Comparison of ENCODE assay signal across 18 mouse cellular contexts in genomic region chr12:30034681-30035080, GRCm38 (mm10).
DNase-seq lines count a peak whose midpoint lies in the region; ATAC-seq and TF ChIP-seq lines count a peak whose summit lies in the region.
"Had no signal": no experiment of that assay in that cellular context is flagged by ENCODE, and none has a peak within 500 bp of the region (broad histone marks: within the 10 kb centered on the region; RNA-seq: fewer than 3 reads in every experiment).

No protein-coding gene starts in this region.

- no peak overlapping the region for H3K27ac ChIP-seq in kidney, embryonic 14.5 days (ENCODE audit: low read depth, low read length)
- 0 out of 2 replicates have a peak overlapping the region, but pooled peaks have one; percentile 7 for H3K27ac ChIP-seq in limb, embryonic 12.5 days
- H3K27ac ChIP-seq in limb, embryonic 10.5 days = no peak overlapping the region
- H3K27ac ChIP-seq in CH12.LX (ENCODE audit: insufficient read depth, low read depth) = no peak overlapping the region
- H3K27ac ChIP-seq: embryonic facial prominence, embryonic 15.5 days; forebrain, embryonic 12.5 days; heart, adult 2 months had no signal

- H3K79me2 ChIP-seq in CH12.LX (replicated peaks; ENCODE audit: control insufficient read depth, extremely low read depth, insufficient read depth, poor library complexity, severe bottlenecking) = no peaks in the 10 kb centered on the region

- no peak for TF ChIP-seq RAD21 in CH12.LX (IDR thresholded peaks at IDR 0.05; ENCODE audit: low read depth, low read length)

- H3K4me3 ChIP-seq in kidney, embryonic 14.5 days (ENCODE audit: low read length) = no peak overlapping the region
- no peak overlapping the region for H3K4me3 ChIP-seq in limb, embryonic 12.5 days (replicated peaks)
- H3K4me3 ChIP-seq in limb, embryonic 10.5 days = no peak overlapping the region
- no peak overlapping the region for H3K4me3 ChIP-seq in CH12.LX (replicated peaks in 1 of 3; ENCODE audit: low read depth in 2 of 3, low read length in 2 of 3, poor library complexity in 1 of 3)
- H3K4me3 ChIP-seq: embryonic facial prominence, embryonic 15.5 days; erythroblast, embryonic 14.5 days; forebrain, embryonic 12.5 days; heart, adult 2 months; heart, embryonic 12.5 days; hindbrain, embryonic 15.5 days had no signal

- TF ChIP-seq EP300 in CH12.LX (IDR thresholded peaks at IDR 0.05; ENCODE audit: low read length) = no peak

- WGBS in kidney, embryonic 14.5 days = 79% methylated on average over 5 of the region's 5 CpGs
- 83% methylated on average over 5 of the region's 5 CpGs for WGBS in limb, embryonic 12.5 days
- 91% methylated on average over 5 of the region's 5 CpGs for WGBS in limb, embryonic 10.5 days

- H3K9ac ChIP-seq in kidney, embryonic 14.5 days (ENCODE audit: low read depth, low read length) = no peak overlapping the region
- no peak overlapping the region for H3K9ac ChIP-seq in limb, embryonic 12.5 days (replicated peaks)
- H3K9ac ChIP-seq in CH12.LX (ENCODE audit: insufficient read depth, low read depth) = no peak overlapping the region
- H3K9ac ChIP-seq: embryonic facial prominence, embryonic 15.5 days; forebrain, embryonic 12.5 days; forebrain, postnatal 0 days; heart, embryonic 12.5 days; hindbrain, embryonic 15.5 days had no signal

- TF ChIP-seq CTCF in CH12.LX (conservative IDR thresholded peaks at IDR 0.05 in 1 of 2, IDR thresholded peaks at IDR 0.05 in 1 of 2; ENCODE audit: low read depth in 2 of 2, low read length in 2 of 2) = no peak

- H3K9me3 ChIP-seq in kidney, embryonic 14.5 days (ENCODE audit: control insufficient read depth, low read length) = no peaks in the 10 kb centered on the region
- no peaks in the 10 kb centered on the region for H3K9me3 ChIP-seq in limb, embryonic 12.5 days
- H3K9me3 ChIP-seq in limb, embryonic 10.5 days (replicated peaks) = no peaks in the 10 kb centered on the region
- H3K9me3 ChIP-seq in CH12.LX (replicated peaks; ENCODE audit: low read length) = no peaks in the 10 kb centered on the region
- H3K9me3 ChIP-seq: embryonic facial prominence, embryonic 15.5 days; forebrain, embryonic 12.5 days; heart, embryonic 12.5 days; hindbrain, embryonic 15.5 days had no signal

- in situ Hi-C loops in CH12.LX (cut with MboI; ENCODE audit: low pct_ligation_motif_present, low pct_unique_long_range_greater_than_20kb, low sequenced_read_pairs) = loop anchor here (5.0 kb wide), 1 partner anchor 127 kb away; no protein-coding TSS in a partner anchor

- no peaks in the 10 kb centered on the region for H3K4me1 ChIP-seq in kidney, embryonic 14.5 days (ENCODE audit: control insufficient read depth, insufficient read depth, low read length)
- peaks cover 18% of the 10 kb centered on the region for H3K4me1 ChIP-seq in limb, embryonic 12.5 days (replicated peaks)
- H3K4me1 ChIP-seq in limb, embryonic 10.5 days = peaks cover 11% of the 10 kb centered on the region; the same call in 1 of the 2 replicates
- peaks cover 0 to 27% of the 10 kb centered on the region in 2 experiments; a peak in 2 of 4 replicates for H3K4me1 ChIP-seq in CH12.LX (ENCODE audit: control insufficient read depth in 1 of 2, insufficient read depth in 2 of 2)

- no peaks in the 10 kb centered on the region for H3K27me3 ChIP-seq in kidney, embryonic 14.5 days (ENCODE audit: control insufficient read depth, insufficient read depth, low read length)
- H3K27me3 ChIP-seq in limb, embryonic 12.5 days = no peaks in the 10 kb centered on the region
- no peaks in the 10 kb centered on the region for H3K27me3 ChIP-seq in limb, embryonic 10.5 days (ENCODE audit: low read depth, poor library complexity, severe bottlenecking)
- H3K27me3 ChIP-seq in CH12.LX (replicated peaks) = no peaks in the 10 kb centered on the region
- H3K27me3 ChIP-seq: embryonic facial prominence, embryonic 15.5 days; forebrain, embryonic 12.5 days; heart, embryonic 12.5 days; hindbrain, embryonic 15.5 days had no signal

- H3K4me2 ChIP-seq in kidney, embryonic 14.5 days (replicated peaks; ENCODE audit: low read depth, low read length) = no peak overlapping the region
- H3K4me2 ChIP-seq in limb, embryonic 12.5 days = no peak overlapping the region
- no peak overlapping the region for H3K4me2 ChIP-seq in CH12.LX (ENCODE audit: insufficient read depth, low read depth, poor library complexity, severe bottlenecking)
- H3K4me2 ChIP-seq: embryonic facial prominence, embryonic 15.5 days; forebrain, embryonic 12.5 days; heart, embryonic 12.5 days; hindbrain, embryonic 15.5 days had no signal

- dilution Hi-C loops in CH12.LX (cut with MboI; ENCODE audit: extremely low pct_ligation_motif_present, extremely low pct_unique_long_range_greater_than_20kb, low sequenced_read_pairs) = no loop called here

- no peak for DNase-seq in kidney, postnatal 4 days
- no peak for DNase-seq in limb, embryonic 10.5 days (ENCODE audit: low spot score)
- DNase-seq in CH12.LX (ENCODE audit: extremely low read depth) = peak; percentile 29
- peak; percentile 86 for DNase-seq in fibroblast of lung, adult 2 months (ENCODE audit: low read depth)
- DNase-seq: adrenal gland, adult 8-10 months; adrenal gland, postnatal 36 days; cerebellum, adult 2 months; cerebellum, postnatal 10 days; embryo, embryonic 11 days; forebrain, postnatal 0 days had no signal

- TF ChIP-seq POLR2A in CH12.LX (IDR thresholded peaks at IDR 0.05; ENCODE audit: low read depth, low read length) = no peak

- no peaks in the 10 kb centered on the region for H3K36me3 ChIP-seq in kidney, embryonic 14.5 days (ENCODE audit: control insufficient read depth, insufficient read depth, low read length)
- H3K36me3 ChIP-seq in limb, embryonic 12.5 days = no peaks in the 10 kb centered on the region
- H3K36me3 ChIP-seq in limb, embryonic 10.5 days = no peaks in the 10 kb centered on the region
- no peaks in the 10 kb centered on the region for H3K36me3 ChIP-seq in CH12.LX (replicated peaks in 1 of 2; ENCODE audit: control insufficient read depth in 1 of 2, insufficient read depth in 1 of 2, low read length in 1 of 2)
- H3K36me3 ChIP-seq: embryonic facial prominence, embryonic 15.5 days; forebrain, embryonic 12.5 days; heart, embryonic 12.5 days; hindbrain, embryonic 15.5 days had no signal

- ATAC-seq in kidney, embryonic 14.5 days (ENCODE audit: low FRiP score, low TSS enrichment) = peak; percentile 22; the same call in 1 of the 2 replicates
- ATAC-seq in limb, embryonic 12.5 days (ENCODE audit: insufficient number of reproducible peaks, insufficient read depth, low FRiP score, low TSS enrichment, low read depth) = no peak
- ATAC-seq: forebrain, postnatal 0 days had no signal

TF ChIP-seq in CH12.LX, 34 proteins besides CTCF, POLR2A, EP300 and RAD21:
- TF ChIP-seq MAFK (IDR thresholded peaks at IDR 0.05; ENCODE audit: insufficient replicate concordance, low read length) (no peak), BHLHE40 (IDR thresholded peaks at IDR 0.05; ENCODE audit: low read depth, low read length) (no peak), ZNF384 (IDR thresholded peaks at IDR 0.05; ENCODE audit: low read depth, low read length) (no peak), CHD1 (IDR thresholded peaks at IDR 0.05; ENCODE audit: low read depth, low read length) (no peak), E2F4 (IDR thresholded peaks at IDR 0.05; ENCODE audit: insufficient replicate concordance, low read depth, low read length) (no peak)

Comparison
In these comparisons a context has a peak if more than half of its experiments do, and no peak if none do; other contexts are left out.
1. DNase-seq: peak in CH12.LX (single experiment) and fibroblast of lung, adult 2 months (single experiment); none in kidney, postnatal 4 days (0 of 2) and limb, embryonic 10.5 days (single experiment).